Mouse (Mus musculus): Measurements from ENCODE around the gene Anks1b.

The Anks1b gene

GRCm38 (mm10) chr10:90144444-90144843 is 271.1 kb downstream of the Anks1b start:
- no peak for DNase-seq (ENCODE audit: extremely low read depth, low read depth, low spot score)

GRCm38 (mm10) chr10:90151510-90151909 is 278.2 kb downstream of the Anks1b start:
- no peak for DNase-seq (ENCODE audit: extremely low read depth, low read depth, low spot score)

- no peak for DNase-seq (ENCODE audit: extremely low read depth, low read depth, low spot score)
Observed at GRCm38 (mm10) chr10:90169941-90170580, 296.8 kb downstream of the Anks1b start.

GRCm38 (mm10) chr10:90190366-90190765 is 317.1 kb downstream of the Anks1b start:
- no peak for DNase-seq (ENCODE audit: extremely low read depth, low read depth, low spot score)

- DNase-seq (ENCODE audit: extremely low read depth, low read depth, low spot score): no peak
Observed at GRCm38 (mm10) chr10:90196936-90197335, 323.6 kb downstream of the Anks1b start.

GRCm38 (mm10) chr10:90210044-90210443 is 336.7 kb downstream of the Anks1b start:
- no peak for DNase-seq (ENCODE audit: extremely low read depth, low read depth, low spot score)

- no peak for DNase-seq (ENCODE audit: extremely low read depth, low read depth, low spot score)
Observed at GRCm38 (mm10) chr10:90220470-90220869, 347.2 kb downstream of the Anks1b start.

GRCm38 (mm10) chr10:90222793-90223495 is 349.6 kb downstream of the Anks1b start:
- no peak for DNase-seq (ENCODE audit: extremely low read depth, low read depth, low spot score)

- DNase-seq (ENCODE audit: extremely low read depth, low read depth, low spot score): no peak
Observed at GRCm38 (mm10) chr10:90235273-90235672, 362.0 kb downstream of the Anks1b start.

GRCm38 (mm10) chr10:90237290-90237689 is 364.0 kb downstream of the Anks1b start:
- DNase-seq (ENCODE audit: extremely low read depth, low read depth, low spot score): no peak

- DNase-seq (ENCODE audit: extremely low read depth, low read depth, low spot score): no peak
Observed at GRCm38 (mm10) chr10:90258944-90259714, 385.8 kb downstream of the Anks1b start.

- DNase-seq (ENCODE audit: extremely low read depth, low read depth, low spot score): no peak
Observed at GRCm38 (mm10) chr10:90271321-90271720, 398.0 kb downstream of the Anks1b start.

GRCm38 (mm10) chr10:90273311-90273710 is 400.0 kb downstream of the Anks1b start:
- DNase-seq (ENCODE audit: extremely low read depth, low read depth, low spot score): no peak

GRCm38 (mm10) chr10:90286589-90286988 is 413.3 kb downstream of the Anks1b start:
- DNase-seq (ENCODE audit: extremely low read depth, low read depth, low spot score): no peak

- DNase-seq (ENCODE audit: extremely low read depth, low read depth, low spot score): no peak
Observed at GRCm38 (mm10) chr10:90303249-90303648, 429.9 kb downstream of the Anks1b start.

GRCm38 (mm10) chr10:90306156-90306555 is 432.8 kb downstream of the Anks1b start:
- DNase-seq (ENCODE audit: extremely low read depth, low read depth, low spot score): no peak

GRCm38 (mm10) chr10:90307931-90308555 is 434.7 kb downstream of the Anks1b start:
- DNase-seq (ENCODE audit: extremely low read depth, low read depth, low spot score): no peak

- DNase-seq (ENCODE audit: extremely low read depth, low read depth, low spot score): no peak
Observed at GRCm38 (mm10) chr10:90329781-90330180, 456.5 kb downstream of the Anks1b start.

GRCm38 (mm10) chr10:90345394-90345793 is 472.1 kb downstream of the Anks1b start:
- no peak for DNase-seq (ENCODE audit: extremely low read depth, low read depth, low spot score)

- no peak for DNase-seq (ENCODE audit: extremely low read depth, low read depth, low spot score)
Observed at GRCm38 (mm10) chr10:90356258-90356657, 482.9 kb downstream of the Anks1b start.

- DNase-seq (ENCODE audit: extremely low read depth, low read depth, low spot score): no peak
Observed at GRCm38 (mm10) chr10:90357169-90357907, 484.0 kb downstream of the Anks1b start.
